Mouse (Mus musculus): Measurements from ENCODE around the gene Usf1.

Gene Usf1

GRCm38 (mm10) chr1:171410947-171411484 lies at the start of gene Usf1:
Usf1 (plus strand) TSS chr1:171411313.
- DNase-seq, result peak; percentile 97

- no peak for DNase-seq
Measured at GRCm38 (mm10) chr1:171365934-171366333, 45.2 kb upstream of the Usf1 start.

- peak; percentile 71 for DNase-seq
Measured at GRCm38 (mm10) chr1:171369845-171370556, 41.1 kb upstream of the Usf1 start, which contains the start of gene Nectin4. Nectin4 (plus strand) TSS chr1:171370099.

- no peak for DNase-seq
Measured at GRCm38 (mm10) chr1:171372880-171373279, 38.2 kb upstream of the Usf1 start.

GRCm38 (mm10) chr1:171373946-171374345 lies 37.2 kb upstream of the Usf1 start:
- no peak for DNase-seq

GRCm38 (mm10) chr1:171375646-171376097 lies 35.4 kb upstream of the Usf1 start:
- peak; percentile 68 for DNase-seq

GRCm38 (mm10) chr1:171378298-171378697 lies 32.8 kb upstream of the Usf1 start:
- DNase-seq, result no peak

GRCm38 (mm10) chr1:171379935-171380599 lies 31.0 kb upstream of the Usf1 start:
- peak; percentile 94 for DNase-seq

DNA sequence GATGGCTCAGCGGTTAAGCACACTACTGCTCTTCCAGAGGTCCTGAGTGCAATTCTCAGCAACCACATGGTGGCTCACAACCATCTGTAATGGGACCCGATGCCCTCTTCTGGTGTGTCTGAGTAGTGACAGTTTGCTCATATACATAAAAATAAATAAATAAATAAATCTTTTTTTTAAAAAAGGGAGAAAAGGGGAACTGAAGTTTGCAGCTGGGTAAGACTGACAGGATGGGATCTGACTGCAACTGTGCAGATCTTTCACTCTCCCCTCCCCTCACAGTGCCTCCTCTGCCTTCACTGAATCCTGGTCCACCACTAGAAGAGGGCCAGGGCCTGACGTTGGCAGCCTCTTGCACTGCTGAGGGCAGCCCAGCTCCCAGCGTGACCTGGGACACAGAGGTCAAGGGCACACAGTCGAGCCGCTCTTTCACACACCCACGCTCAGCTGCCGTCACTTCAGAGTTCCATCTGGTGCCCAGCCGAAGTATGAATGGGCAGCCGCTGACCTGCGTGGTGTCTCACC lies 29.0 kb upstream of the Usf1 start:
- no peak for DNase-seq

- DNase-seq, result no peak
Measured at GRCm38 (mm10) chr1:171384361-171384760, 26.8 kb upstream of the Usf1 start.

DNA sequence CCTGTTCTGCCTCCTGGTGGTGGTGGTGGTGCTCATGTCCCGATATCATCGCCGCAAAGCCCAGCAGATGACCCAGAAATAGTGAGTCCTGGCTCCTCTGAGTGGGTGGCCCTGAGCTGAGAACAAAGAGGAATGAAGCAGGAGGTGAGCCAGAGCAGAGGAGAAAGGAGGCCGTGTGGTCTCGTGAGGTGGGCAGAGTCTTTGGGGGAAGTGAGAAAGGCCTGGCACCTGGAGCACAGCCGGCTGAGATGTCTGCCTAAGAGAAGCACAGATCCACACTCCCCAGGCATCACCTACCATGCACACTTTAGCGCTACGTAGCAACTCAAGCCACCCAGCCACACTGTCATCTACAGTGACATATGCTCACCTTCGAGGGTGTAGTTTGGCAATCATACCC lies 25.9 kb upstream of the Usf1 start:
- DNase-seq, result no peak

DNA sequence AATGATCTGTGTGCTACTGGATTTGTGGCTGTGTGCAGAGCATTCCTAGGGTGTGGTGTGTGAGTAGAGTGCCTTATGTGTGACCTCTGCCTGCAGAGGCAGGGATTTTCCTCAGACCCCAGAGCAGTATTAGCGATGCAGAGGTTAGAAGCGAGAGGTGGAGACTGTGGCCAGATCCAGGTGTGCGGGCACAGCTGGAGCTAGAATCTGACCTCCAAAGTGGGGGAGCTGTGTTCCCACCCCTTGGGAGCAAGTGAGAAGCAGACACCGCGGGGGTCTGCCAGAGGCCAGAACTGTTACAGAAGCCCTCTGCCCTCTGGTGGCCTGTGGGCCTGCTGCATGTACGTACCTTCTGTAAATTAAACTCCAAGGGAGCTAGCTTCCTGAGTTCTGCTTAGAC lies 24.0 kb upstream of the Usf1 start:
- peak; percentile 38 for DNase-seq

GRCm38 (mm10) chr1:171388376-171389102 lies 22.6 kb upstream of the Usf1 start, which contains the start of gene Arhgap30:
Arhgap30 (plus strand) TSS chr1:171388954.
- peak; percentile 68 for DNase-seq

DNA sequence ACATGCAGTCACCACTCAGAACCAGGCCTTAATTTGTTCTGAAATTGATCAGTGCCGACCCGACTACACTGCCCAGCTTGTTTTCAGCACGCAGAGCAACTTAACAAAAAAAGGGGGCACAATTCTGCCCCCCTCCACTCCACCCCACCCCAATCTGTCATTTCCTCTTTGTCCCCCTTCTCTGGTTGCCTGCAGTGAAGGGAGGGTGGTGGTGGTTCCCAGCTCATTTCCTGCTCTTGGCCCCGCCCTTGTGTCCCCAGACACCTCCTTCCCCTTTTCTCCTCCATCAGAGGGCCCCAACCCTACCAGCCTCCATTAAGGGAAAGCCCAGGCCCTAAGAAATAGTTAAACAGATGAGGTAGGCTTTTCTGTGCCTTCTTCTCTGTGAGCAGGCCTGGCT lies 21.0 kb upstream of the Usf1 start:
- DNase-seq, result peak; percentile 43

- no peak for DNase-seq
Measured at GRCm38 (mm10) chr1:171401821-171402220, 9.3 kb upstream of the Usf1 start.

DNA sequence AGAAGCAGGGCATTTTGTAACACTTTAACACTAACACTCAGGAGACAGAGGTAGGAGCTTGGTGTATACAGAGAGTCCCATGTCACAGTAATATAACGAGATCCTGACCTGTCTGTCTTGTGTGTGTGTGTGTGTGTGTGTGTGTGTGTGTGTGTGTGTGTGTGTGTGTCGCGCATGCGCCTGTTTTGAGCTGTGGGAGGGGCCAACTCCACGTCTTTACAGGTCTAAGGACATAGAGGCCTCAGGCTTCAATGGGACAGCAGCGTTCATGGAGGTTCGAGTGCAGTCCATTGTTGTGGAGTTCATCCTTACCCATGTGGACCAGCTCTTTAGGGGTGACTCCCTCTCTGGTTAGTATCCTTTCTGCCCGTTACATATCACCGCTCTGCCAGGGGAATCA lies 8.1 kb upstream of the Usf1 start:
- DNase-seq, result no peak

DNA sequence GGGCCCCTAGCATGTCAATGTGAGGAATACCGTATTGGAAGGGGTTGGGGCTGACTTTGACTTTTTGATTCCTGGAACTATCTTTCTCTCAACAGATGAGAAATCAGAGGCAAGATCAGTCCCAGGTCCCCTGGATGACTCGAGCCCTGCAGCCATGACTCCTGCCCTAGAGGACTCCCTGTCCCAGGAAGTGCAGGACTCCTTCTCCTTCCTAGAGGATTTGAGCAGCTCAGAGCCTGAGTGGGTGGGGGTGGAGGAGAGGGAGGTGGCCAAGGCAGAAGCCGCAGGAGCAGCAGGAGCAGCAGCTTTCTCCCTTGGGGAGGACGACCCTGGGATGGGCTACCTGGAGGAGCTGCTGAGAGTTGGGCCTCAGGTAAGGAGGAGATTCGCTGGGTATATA lies 3.9 kb upstream of the Usf1 start:
- no peak for DNase-seq

DNA sequence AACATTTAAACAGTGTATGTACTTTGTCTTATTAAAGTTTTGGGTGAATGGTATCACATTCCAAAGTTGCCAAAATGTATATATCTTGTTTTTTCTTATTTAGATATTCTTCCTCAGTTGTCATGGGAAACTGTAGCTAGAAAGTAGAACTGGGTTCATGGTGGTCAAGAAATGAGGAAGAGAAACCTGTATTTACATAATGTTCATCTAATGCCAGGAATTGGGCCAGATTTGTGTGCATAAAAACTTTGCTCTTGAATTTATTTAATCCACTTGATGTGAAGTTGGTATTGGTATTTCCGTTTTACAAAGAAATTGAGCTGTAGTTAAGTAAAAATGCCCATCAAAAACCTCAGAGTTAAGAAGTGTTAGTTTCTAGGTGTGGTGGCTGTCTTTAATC lies 882 bp upstream of the Usf1 start:
- DNase-seq, result no peak

- no peak for DNase-seq
Measured at GRCm38 (mm10) chr1:171411492-171411941, 404 bp downstream of the Usf1 start.

DNA sequence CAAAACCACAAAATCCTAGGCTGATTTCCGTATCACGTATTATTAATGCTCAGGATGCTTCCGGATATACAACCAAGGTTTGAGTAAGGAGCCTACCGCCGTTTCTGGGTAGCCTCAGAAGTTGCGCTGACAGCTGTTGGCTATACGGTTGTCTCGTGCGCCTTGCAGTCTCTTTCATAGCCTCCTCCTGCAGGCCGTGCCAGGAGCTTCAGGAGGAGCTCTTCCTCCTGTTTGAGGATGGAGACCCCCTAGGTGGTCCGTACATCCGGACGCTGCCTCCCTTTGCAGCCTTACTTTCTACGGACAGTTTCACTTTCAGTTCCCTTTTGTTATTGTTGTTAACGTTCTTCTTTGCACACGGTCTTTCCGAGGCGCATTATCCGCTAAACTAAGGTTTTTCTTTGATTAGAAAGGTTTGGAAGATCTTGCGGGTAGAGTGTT lies 908 bp downstream of the Usf1 start:
- DNase-seq, result peak; percentile 51

- peak; percentile 43 for DNase-seq
Measured at GRCm38 (mm10) chr1:171412446-171412845, 1.3 kb downstream of the Usf1 start.

DNA sequence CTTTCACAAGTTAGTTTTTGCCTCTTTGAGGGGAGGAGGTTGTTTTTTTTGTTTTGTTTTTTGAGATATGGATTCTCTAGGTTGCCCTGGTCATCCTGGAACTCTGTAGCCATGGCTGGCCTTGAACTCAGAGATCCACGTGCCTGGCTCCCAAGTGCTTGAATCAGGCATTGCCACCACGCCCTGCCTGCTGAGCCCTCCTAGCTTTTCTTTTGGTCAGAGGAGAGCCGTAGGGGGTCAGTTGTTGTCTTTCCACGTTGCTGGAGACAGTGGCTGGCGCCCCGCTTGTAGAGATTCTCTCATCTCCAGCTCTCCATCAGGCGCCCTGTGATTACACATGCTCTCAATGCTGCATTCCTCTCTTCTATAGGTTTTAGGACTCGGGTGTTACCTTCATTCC lies 2.5 kb downstream of the Usf1 start:
- no peak for DNase-seq

GRCm38 (mm10) chr1:171418660-171419059 lies 7.5 kb downstream of the Usf1 start, which contains the start of gene Tstd1:
Tstd1 (plus strand) TSS chr1:171418872.
- no peak for DNase-seq

Data from lung, postnatal 10 days (tissue).